Mouse (Mus musculus) Patski (cell line): ENCODE results near the gene Olfr1310. TPM values are rescaled to one million over a fixed set of nuclear protein-coding genes. Genes with fewer than 3 reads are reported as not detected.
A peak's percentile ranks its signal among the peaks of the same experiment; 100 is the strongest.
"Not testable (repeated sequence)": the region's sequence is repeated elsewhere in the genome, so short reads cannot be mapped to it uniquely, and the experiment has no call there.

Experiments
- ATAC-seq: fragments of 100-300 bp; one replicate; pipeline ENCODE4 v1.8.0; 2021
- CTCF ChIA-PET: fragments of 350-600 bp; sonication (Branson Sonifier 250); formaldehyde crosslinking; loops from one replicate; lab custom pipeline; 2022; ENCODE audit warnings: inconsistent platforms; lab: Charles Lee
- POLR2A ChIA-PET: fragments of 350-600 bp; sonication (Branson Sonifier 250); formaldehyde crosslinking; loops from one replicate; lab custom pipeline; 2022; ENCODE audit warnings: antibody characterized with exemption, inconsistent platforms; lab: Charles Lee
- DNase-seq: peaks from one replicate; pipeline ENCODE4 v3.0.0-alpha.2; 2011; ENCODE audit warnings: low read depth, low spot score
- H3K27me3 ChIP-seq: fragments of 371-371 bp; one replicate; pipeline ENCODE4 v1.5.1; 2021
- CTCF ChIP-seq: fragments of 100-300 bp; IDR thresholded peaks from one replicate; pipeline ENCODE4 v1.5.1; 2021
- in situ Hi-C: fragments of 300-500 bp; cut with MboI; formaldehyde crosslinking; loops from 3 replicates; pipeline ENCODE4 v1.11.1; 2018; ENCODE audit warnings: low pct_unique_long_range_greater_than_20kb, mixed read lengths
- polyA plus RNA-seq: library from polyadenylated mRNA; unstranded; gene quantifications from one replicate; pipeline ENCODE4 v1.2.3, GENCODE M21; 2021

The Olfr1310 gene
- not detected for polyA plus RNA-seq

GRCm38 (mm10) chr2:112012608-112013007 is at the start of gene Olfr1310:
Gene Olfr1310 (minus strand): TSS chr2:112012708.
- in situ Hi-C loops, result no loop called here
- TF ChIP-seq CTCF, result no peak
- ATAC-seq (no peak), DNase-seq (no peak)
- ChIA-PET POLR2A (no interaction called here), CTCF (no interaction called here)
- peaks cover 10% of the 10 kb centered on the region for H3K27me3 ChIP-seq

- no peak for TF ChIP-seq CTCF
- POLR2A ChIA-PET, result no interaction called here
- no peaks in the 10 kb centered on the region for H3K27me3 ChIP-seq
- in situ Hi-C loops, result no loop called here
- no peak for DNase-seq
- CTCF ChIA-PET, result interaction anchor here (1.0 kb wide), 1 partner anchor 12 kb away, joined by 3 read pairs; no protein-coding TSS in a partner anchor
- no peak for ATAC-seq
Observed at GRCm38 (mm10) chr2:112050138-112050537, 37.6 kb upstream of the Olfr1310 start, which contains the start of gene Olfr1312. Gene Olfr1312 (minus strand): TSS chr2:112050238.

- ATAC-seq, H3K27me3 ChIP-seq, DNase-seq, in situ Hi-C loops, CTCF ChIA-PET, POLR2A ChIA-PET: not testable (repeated sequence)
Observed at GRCm38 (mm10) chr2:112026971-112027370, 14.5 kb upstream of the Olfr1310 start.

- POLR2A ChIA-PET, result no interaction called here
- no peak for DNase-seq
- no peak for ATAC-seq
- in situ Hi-C loops, result no loop called here
- H3K27me3 ChIP-seq, result peaks cover 5% of the 10 kb centered on the region
- no peak for TF ChIP-seq CTCF
- CTCF ChIA-PET, result interaction anchor here (1.0 kb wide), 1 partner anchor 15 kb away, joined by 3 read pairs; no protein-coding TSS in a partner anchor
Observed at GRCm38 (mm10) chr2:112024312-112024711, 11.8 kb upstream of the Olfr1310 start, which contains the start of gene Olfr1311. Gene Olfr1311 (minus strand): TSS chr2:112024412.

- ATAC-seq (no peak), DNase-seq (peak; percentile 4)
- peaks cover 10% of the 10 kb centered on the region for H3K27me3 ChIP-seq
- ChIA-PET POLR2A (no interaction called here), CTCF (no interaction called here)
- in situ Hi-C loops, result no loop called here
- TF ChIP-seq CTCF, result no peak
Observed at GRCm38 (mm10) chr2:112014900-112015299, 2.4 kb upstream of the Olfr1310 start.

GRCm38 (mm10) chr2:111990181-111990580 is 22.3 kb downstream of the Olfr1310 start, which contains the start of gene Olfr1309:
Gene Olfr1309 (minus strand): TSS chr2:111990281.
- no peak for ATAC-seq
- no peaks in the 10 kb centered on the region for H3K27me3 ChIP-seq
- ChIA-PET CTCF (no interaction called here), POLR2A (no interaction called here)
- DNase-seq, result no peak
- TF ChIP-seq CTCF, result no peak
- in situ Hi-C loops, result no loop called here

GRCm38 (mm10) chr2:111964844-111965243 is 47.7 kb downstream of the Olfr1310 start, which contains the start of gene Olfr1308:
Gene Olfr1308 (minus strand): TSS chr2:111964944.
- ATAC-seq, result no peak
- ChIA-PET POLR2A (no interaction called here), CTCF (no interaction called here)
- H3K27me3 ChIP-seq, result no peaks in the 10 kb centered on the region
- no peak for DNase-seq
- in situ Hi-C loops, result no loop called here
- TF ChIP-seq CTCF, result no peak

Other genes starting within 250 kb of the Olfr1310 start
- not detected for gene Olfr1302, start 235.3 kb downstream of the Olfr1310 start, polyA plus RNA-seq
- gene Olfr1303, start 192.4 kb downstream of the Olfr1310 start, polyA plus RNA-seq, result not detected
- gene Olfr1305, start 135.6 kb downstream of the Olfr1310 start, polyA plus RNA-seq, result not detected
- not detected for gene Olfr1306, start 96.4 kb downstream of the Olfr1310 start, polyA plus RNA-seq
- gene Olfr1307, start 63.3 kb downstream of the Olfr1310 start, polyA plus RNA-seq, result under 0.01 TPM
- not detected for gene Olfr1308, start 47.8 kb downstream of the Olfr1310 start, polyA plus RNA-seq
- not detected for gene Olfr1309, start 22.4 kb downstream of the Olfr1310 start, polyA plus RNA-seq
- not detected for gene Olfr1311, start 11.7 kb upstream of the Olfr1310 start, polyA plus RNA-seq
- gene Olfr1312, start 37.5 kb upstream of the Olfr1310 start, polyA plus RNA-seq, result not detected
- not detected for gene Olfr1313, start 65.1 kb upstream of the Olfr1310 start, polyA plus RNA-seq
- 0.74 TPM for gene Olfr1314, start 84.1 kb upstream of the Olfr1310 start, polyA plus RNA-seq
- not detected for gene Olfr1315-ps1, start 102.7 kb upstream of the Olfr1310 start, polyA plus RNA-seq
- 0.14 TPM for gene Olfr1316, start 122.3 kb upstream of the Olfr1310 start, polyA plus RNA-seq
- gene Olfr1317, start 127.6 kb upstream of the Olfr1310 start, polyA plus RNA-seq, result 0.12 TPM
- 0.13 TPM for gene Olfr1318, start 141.5 kb upstream of the Olfr1310 start, polyA plus RNA-seq
- 46.9 TPM for gene Lpcat4, start 226.8 kb upstream of the Olfr1310 start, polyA plus RNA-seq
- 0.10 TPM for gene Nutm1, start 246.6 kb upstream of the Olfr1310 start, polyA plus RNA-seq
- 55.3 TPM for gene Nop10, start 249.2 kb upstream of the Olfr1310 start, polyA plus RNA-seq